Mouse (Mus musculus): ENCODE data around the gene Scrt2. TPM values are rescaled to one million over a fixed set of nuclear protein-coding genes. Genes with fewer than 3 reads are reported as not detected.

Gene Scrt2
- not detected in 2 replicates for polyA plus RNA-seq (2012; rRNA removed)

DNA sequence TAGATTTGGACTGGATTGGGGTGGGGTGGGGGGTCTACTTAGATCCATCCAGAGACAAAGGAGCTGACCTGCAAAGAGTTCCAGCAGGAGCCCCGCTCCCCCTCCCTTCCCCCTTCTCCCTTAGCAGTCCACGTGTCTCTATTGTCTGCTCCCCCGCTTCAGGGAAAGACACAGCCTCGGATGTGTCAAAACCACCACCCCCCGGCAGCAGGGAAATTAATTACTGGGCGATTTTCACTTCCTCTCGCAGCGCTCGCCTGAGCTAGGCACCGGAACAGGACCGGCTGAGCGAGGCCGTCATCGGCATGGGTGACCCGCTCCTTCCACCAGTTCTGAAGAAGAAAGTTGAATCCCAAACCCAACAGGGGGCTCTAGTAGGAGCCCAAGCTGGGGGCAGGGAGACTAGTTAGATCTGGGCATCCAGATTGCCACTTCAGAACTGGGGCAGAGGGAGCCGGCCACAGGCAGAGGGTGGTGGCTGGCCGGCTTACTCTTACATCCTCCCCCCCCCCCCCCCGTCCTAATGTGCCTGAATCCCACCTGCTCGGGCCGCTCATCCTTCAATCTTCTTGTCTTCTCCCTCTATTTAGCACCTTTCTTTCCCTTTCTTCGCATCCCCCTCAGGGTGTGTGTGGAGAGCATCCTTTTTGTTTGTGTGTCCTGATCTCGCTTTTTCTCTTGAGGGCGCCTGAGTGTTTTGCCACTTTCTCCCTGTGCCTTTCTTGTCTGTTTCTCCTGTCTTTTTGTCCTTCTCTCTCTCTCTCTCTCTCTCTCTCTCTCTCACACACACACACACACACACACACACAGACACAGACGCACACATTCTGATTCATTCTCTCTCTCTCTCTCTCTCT lies at the start of gene Scrt2:
TSS of gene Scrt2 (plus strand) at position 845 of the 857 bp plus-strand sequence.
- H3K27me3 ChIP-seq (ENCODE audit: control insufficient read depth, insufficient read depth, low read length) = peaks cover 11% of the 10 kb centered on the region
- WGBS = 2% methylated on average over 24 of the region's 24 CpGs

GRCm38 (mm10) chr2:152040101-152040500 lies 41.2 kb upstream of the Scrt2 start:
- Histone ChIP-seq H3K36me3 (ENCODE audit: control insufficient read depth, insufficient read depth, low read length) (no peaks in the 10 kb centered on the region), H3K4me1 (ENCODE audit: control insufficient read depth, insufficient read depth, insufficient read length) (no peaks in the 10 kb centered on the region), H3K4me3 (ENCODE audit: extremely low read depth, insufficient read depth, insufficient read length) (no peak overlapping the region), H3K27ac (ENCODE audit: insufficient read depth, low read length) (no peak overlapping the region), H3K27me3 (ENCODE audit: control insufficient read depth, insufficient read depth, low read length) (peaks cover 2% of the 10 kb centered on the region; the same call in 1 of the 2 replicates)
- no peak for DNase-seq (ENCODE audit: low read depth in 1 of 2, low spot score in 2 of 2)
- TF ChIP-seq POLR2A (IDR thresholded peaks at IDR 0.05; ENCODE audit: low read depth, low read length) (no peak), CTCF (IDR thresholded peaks at IDR 0.05; ENCODE audit: extremely low read depth, insufficient read depth, insufficient read length, insufficient replicate concordance) (no peak)

More for the DNA sequence above, at the start of gene Scrt2:
- Histone ChIP-seq H3K36me3 (ENCODE audit: control insufficient read depth, insufficient read depth, low read length) (no peaks in the 10 kb centered on the region), H3K4me3 (ENCODE audit: extremely low read depth, insufficient read depth, insufficient read length) (peak within 1 kb of the TSS; percentile 13; the same call in 1 of the 2 replicates), H3K27ac (ENCODE audit: insufficient read depth, low read length) (no peak within 1 kb of the TSS), H3K4me1 (ENCODE audit: control insufficient read depth, insufficient read depth, insufficient read length) (peaks cover 4% of the 10 kb centered on the region; the same call in 1 of the 2 replicates)
- TF ChIP-seq POLR2A (IDR thresholded peaks at IDR 0.05; ENCODE audit: low read depth, low read length) = no peak
- TF ChIP-seq CTCF (IDR thresholded peaks at IDR 0.05; ENCODE audit: extremely low read depth, insufficient read depth, insufficient read length, insufficient replicate concordance) = no peak
- DNase-seq (ENCODE audit: low read depth in 1 of 2, low spot score in 2 of 2) = peak in 1 of 2 experiments; percentile 15

DNA sequence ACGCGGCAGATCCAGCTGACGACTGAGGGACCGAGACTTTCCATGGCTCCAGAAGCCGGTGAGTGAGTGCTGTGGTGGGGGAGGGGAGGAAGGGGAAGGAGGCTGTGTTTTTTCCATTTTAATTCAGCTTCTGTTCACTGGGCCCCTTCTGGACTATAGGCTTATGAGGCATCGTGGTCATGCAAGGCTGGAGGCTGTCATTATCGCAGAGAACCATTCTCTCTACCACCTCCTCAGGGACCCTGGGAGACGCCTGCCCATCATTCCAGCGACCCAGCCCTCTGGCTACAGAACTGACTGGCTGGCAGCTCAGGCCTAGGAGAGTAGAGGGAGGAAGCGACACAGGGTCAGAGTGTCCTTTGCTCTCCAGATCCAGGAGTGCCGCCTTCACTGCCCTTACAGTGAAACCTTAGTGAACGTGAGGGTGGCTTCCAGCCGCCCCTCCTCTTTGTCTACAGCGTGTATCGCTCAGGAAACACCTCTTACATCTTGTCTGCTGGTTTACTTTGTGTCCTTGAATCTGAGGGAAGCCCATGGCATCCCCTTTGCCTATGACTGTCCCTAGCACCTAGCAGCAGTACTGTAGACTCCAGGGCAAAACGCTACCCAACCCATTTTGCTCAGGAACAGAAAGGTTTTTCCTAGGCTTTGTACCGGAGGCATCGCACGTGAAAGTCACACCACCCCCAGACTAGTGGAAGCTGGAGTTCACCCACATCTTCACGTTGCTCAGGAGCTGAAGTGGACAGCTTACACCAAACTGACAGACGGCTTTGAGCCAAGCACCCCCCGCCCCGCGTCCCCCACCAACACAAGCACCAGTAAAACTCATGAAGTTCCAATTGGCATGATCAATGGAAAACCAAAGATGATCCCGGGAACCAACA lies 34.0 kb upstream of the Scrt2 start:
- H3K4me1 ChIP-seq (ENCODE audit: control insufficient read depth, insufficient read depth, insufficient read length) = peaks cover 3% of the 10 kb centered on the region; the same call in 1 of the 2 replicates
- no peak overlapping the region for H3K4me3 ChIP-seq (ENCODE audit: extremely low read depth, insufficient read depth, insufficient read length)
- TF ChIP-seq CTCF (IDR thresholded peaks at IDR 0.05; ENCODE audit: extremely low read depth, insufficient read depth, insufficient read length, insufficient replicate concordance) (no peak), POLR2A (IDR thresholded peaks at IDR 0.05; ENCODE audit: low read depth, low read length) (no peak)
- no peak overlapping the region for H3K27ac ChIP-seq (ENCODE audit: insufficient read depth, low read length)
- no peak for DNase-seq (ENCODE audit: low read depth in 1 of 2, low spot score in 2 of 2)
- no peaks in the 10 kb centered on the region for H3K36me3 ChIP-seq (ENCODE audit: control insufficient read depth, insufficient read depth, low read length)
- H3K27me3 ChIP-seq (ENCODE audit: control insufficient read depth, insufficient read depth, low read length) = peaks cover 23% of the 10 kb centered on the region
- 15% methylated on average over 25 of the region's 25 CpGs for WGBS

DNA sequence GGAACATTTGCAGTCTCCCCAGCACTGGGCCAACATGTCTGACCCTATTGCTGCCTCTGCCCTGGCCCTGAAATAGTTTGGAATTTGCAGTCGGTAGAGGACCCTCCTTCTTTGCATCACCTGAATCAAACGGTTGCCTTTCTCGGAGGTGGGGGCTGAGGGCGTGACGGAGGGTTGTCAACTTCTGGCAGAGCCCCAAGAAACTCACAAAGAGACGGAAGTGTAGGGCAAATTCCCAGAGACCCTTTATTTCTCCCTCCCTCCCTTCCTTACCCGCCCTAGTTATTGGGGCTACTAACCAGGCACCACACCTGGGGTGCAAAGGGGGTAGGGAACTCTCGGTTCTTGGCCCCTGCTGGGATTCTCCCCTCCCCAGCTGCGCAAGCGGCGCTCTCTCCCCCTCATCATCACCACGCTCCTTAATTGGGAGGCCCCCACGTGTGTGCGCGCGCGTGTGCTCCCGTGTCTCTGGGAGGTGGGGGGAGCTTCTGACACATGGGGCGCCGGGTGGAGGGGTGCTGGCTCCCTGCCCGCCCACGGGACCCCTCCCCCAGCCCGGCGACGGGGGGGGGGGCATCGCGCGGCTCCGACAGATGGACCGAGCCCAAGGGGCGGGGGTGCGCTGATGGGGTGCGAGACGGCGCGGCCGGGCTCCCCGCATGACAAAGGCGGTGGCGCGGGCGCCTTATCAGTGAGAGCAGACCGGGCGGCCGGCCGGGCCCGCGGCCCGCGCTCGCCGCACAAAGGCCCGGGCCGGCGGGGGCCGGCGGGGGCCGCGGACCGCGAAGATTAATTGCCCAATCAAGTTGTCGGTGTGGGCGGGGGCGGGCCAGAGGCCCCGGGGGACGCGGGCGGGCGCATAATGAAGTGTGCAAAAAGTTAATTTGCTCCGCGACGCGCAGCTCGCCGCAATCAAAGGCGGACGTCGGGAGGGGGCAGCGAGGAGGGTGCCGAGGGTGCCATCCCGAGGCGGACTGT lies 33.0 kb upstream of the Scrt2 start:
- Histone ChIP-seq H3K36me3 (ENCODE audit: control insufficient read depth, insufficient read depth, low read length) (no peaks in the 10 kb centered on the region), H3K27me3 (ENCODE audit: control insufficient read depth, insufficient read depth, low read length) (peaks cover 23% of the 10 kb centered on the region), H3K4me1 (ENCODE audit: control insufficient read depth, insufficient read depth, insufficient read length) (peaks cover 3% of the 10 kb centered on the region; the same call in 1 of the 2 replicates), H3K4me3 (ENCODE audit: extremely low read depth, insufficient read depth, insufficient read length) (peak overlapping the region; percentile 7; the same call in 1 of the 2 replicates), H3K27ac (ENCODE audit: insufficient read depth, low read length) (no peak overlapping the region)
- 2% methylated on average over 80 of the region's 82 CpGs for WGBS
- TF ChIP-seq CTCF (IDR thresholded peaks at IDR 0.05; ENCODE audit: extremely low read depth, insufficient read depth, insufficient read length, insufficient replicate concordance) (no peak), POLR2A (IDR thresholded peaks at IDR 0.05; ENCODE audit: low read depth, low read length) (no peak)
- no peak for DNase-seq (ENCODE audit: low read depth in 1 of 2, low spot score in 2 of 2)

DNA sequence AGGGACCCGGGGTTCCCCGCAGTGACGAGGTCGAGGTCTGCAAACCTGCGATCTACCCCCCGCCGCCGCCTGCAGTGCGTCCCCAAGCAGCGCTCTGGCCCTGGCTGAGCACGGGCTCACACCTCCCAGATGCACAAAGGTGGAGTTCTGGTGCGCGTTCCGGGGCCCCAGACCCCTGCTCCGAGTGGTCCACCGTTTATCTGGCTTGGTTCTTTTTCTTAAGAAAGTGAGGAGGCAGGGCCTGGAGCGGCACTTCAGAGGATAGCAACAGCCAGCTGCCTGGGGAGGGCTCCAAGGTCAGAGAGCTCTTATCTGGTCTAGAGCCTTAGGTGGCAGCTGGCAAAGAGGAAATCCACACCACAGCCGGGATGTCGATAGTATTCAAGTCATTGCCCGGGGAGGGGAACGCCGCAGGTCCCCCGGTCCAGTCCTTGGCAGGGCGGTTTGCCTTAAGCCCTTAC lies 32.3 kb upstream of the Scrt2 start:
- DNase-seq (ENCODE audit: low read depth in 1 of 2, low spot score in 2 of 2) = no peak
- Histone ChIP-seq H3K27me3 (ENCODE audit: control insufficient read depth, insufficient read depth, low read length) (peaks cover 23% of the 10 kb centered on the region), H3K27ac (ENCODE audit: insufficient read depth, low read length) (no peak overlapping the region), H3K36me3 (ENCODE audit: control insufficient read depth, insufficient read depth, low read length) (no peaks in the 10 kb centered on the region), H3K4me1 (ENCODE audit: control insufficient read depth, insufficient read depth, insufficient read length) (peaks cover 3% of the 10 kb centered on the region; the same call in 1 of the 2 replicates), H3K4me3 (ENCODE audit: extremely low read depth, insufficient read depth, insufficient read length) (peak overlapping the region; percentile 7; the same call in 1 of the 2 replicates)
- 1% methylated on average over 24 of the region's 24 CpGs for WGBS
- TF ChIP-seq CTCF (IDR thresholded peaks at IDR 0.05; ENCODE audit: extremely low read depth, insufficient read depth, insufficient read length, insufficient replicate concordance) = no peak
- TF ChIP-seq POLR2A (IDR thresholded peaks at IDR 0.05; ENCODE audit: low read depth, low read length) = no peak
